Mouse (Mus musculus): ENCODE measurements at regions not wholly inside any gene's neighbourhood (a gene's known extent, or its start where the extent isn't known, plus 50 kb on each side); places are given as distances from the start of the nearest gene placed in this dataset.

GRCm38 (mm10) chr16:78490245-78490644 is 86.3 kb downstream of the D16Ertd472e start:
- DNase-seq (ENCODE audit: extremely low read depth, low read depth, low spot score), result no peak
- H3K9ac ChIP-seq (ENCODE audit: low read depth, low read length), result no peak overlapping the region
- H3K27me3 ChIP-seq (ENCODE audit: control insufficient read depth, insufficient read depth, low read length), result no peaks in the 10 kb centered on the region
- TF ChIP-seq CTCF (IDR thresholded peaks at IDR 0.05; ENCODE audit: low read depth, low read length) (no peak), POLR2A (IDR thresholded peaks at IDR 0.05; ENCODE audit: extremely low read depth, insufficient read depth, low read length) (no peak)
- WGBS, result 17% methylated on average over 12 of the region's 12 CpGs
- H3K4me3 ChIP-seq (ENCODE audit: insufficient read depth, low read depth, low read length), result no peak overlapping the region
- no peaks in the 10 kb centered on the region for H3K36me3 ChIP-seq (ENCODE audit: control insufficient read depth, insufficient read depth, low read length)
- no peak overlapping the region for H3K27ac ChIP-seq (replicated peaks; ENCODE audit: insufficient read depth, low read depth, low read length)
- H3K79me2 ChIP-seq (ENCODE audit: control insufficient read depth, insufficient read depth, low read length), result no peaks in the 10 kb centered on the region
- peaks cover 2% of the 10 kb centered on the region for H3K4me1 ChIP-seq (ENCODE audit: control insufficient read depth, insufficient read depth, low read length)

- TF ChIP-seq POLR2A (IDR thresholded peaks at IDR 0.05; ENCODE audit: extremely low read depth, insufficient read depth, low read length), result no peak
- no peak for TF ChIP-seq CTCF (IDR thresholded peaks at IDR 0.05; ENCODE audit: low read depth, low read length)
- WGBS, result 73% methylated on average over 4 of the region's 4 CpGs
These were observed 86.9 kb downstream of the D16Ertd472e start for GRCm38 (mm10) chr16:78489604-78490003.

GRCm38 (mm10) chr16:78486531-78486930 is 90.0 kb downstream of the D16Ertd472e start:
- Histone ChIP-seq H3K27me3 (ENCODE audit: control insufficient read depth, insufficient read depth, low read length) (no peaks in the 10 kb centered on the region), H3K4me3 (ENCODE audit: insufficient read depth, low read depth, low read length) (no peak overlapping the region), H3K9ac (ENCODE audit: low read depth, low read length) (no peak overlapping the region), H3K36me3 (ENCODE audit: control insufficient read depth, insufficient read depth, low read length) (no peaks in the 10 kb centered on the region), H3K27ac (replicated peaks; ENCODE audit: insufficient read depth, low read depth, low read length) (no peak overlapping the region), H3K79me2 (ENCODE audit: control insufficient read depth, insufficient read depth, low read length) (no peaks in the 10 kb centered on the region), H3K4me1 (ENCODE audit: control insufficient read depth, insufficient read depth, low read length) (peaks cover 2% of the 10 kb centered on the region)
- TF ChIP-seq POLR2A (IDR thresholded peaks at IDR 0.05; ENCODE audit: extremely low read depth, insufficient read depth, low read length), result no peak
- TF ChIP-seq CTCF (IDR thresholded peaks at IDR 0.05; ENCODE audit: low read depth, low read length), result no peak
- DNase-seq (ENCODE audit: extremely low read depth, low read depth, low spot score), result no peak
- 94% methylated on average over 6 of the region's 6 CpGs for WGBS

More at GRCm38 (mm10) chr16:78489604-78490003, 86.9 kb downstream of the D16Ertd472e start:
- DNase-seq (ENCODE audit: extremely low read depth, low read depth, low spot score), result no peak
- Histone ChIP-seq H3K9ac (ENCODE audit: low read depth, low read length) (no peak overlapping the region), H3K4me3 (ENCODE audit: insufficient read depth, low read depth, low read length) (no peak overlapping the region), H3K4me1 (ENCODE audit: control insufficient read depth, insufficient read depth, low read length) (peaks cover 2% of the 10 kb centered on the region), H3K27me3 (ENCODE audit: control insufficient read depth, insufficient read depth, low read length) (no peaks in the 10 kb centered on the region), H3K27ac (replicated peaks; ENCODE audit: insufficient read depth, low read depth, low read length) (no peak overlapping the region), H3K36me3 (ENCODE audit: control insufficient read depth, insufficient read depth, low read length) (no peaks in the 10 kb centered on the region), H3K79me2 (ENCODE audit: control insufficient read depth, insufficient read depth, low read length) (no peaks in the 10 kb centered on the region)

- Histone ChIP-seq H3K4me1 (ENCODE audit: control insufficient read depth, insufficient read depth, low read length) (no peaks in the 10 kb centered on the region), H3K4me3 (ENCODE audit: insufficient read depth, low read depth, low read length) (no peak overlapping the region), H3K27me3 (ENCODE audit: control insufficient read depth, insufficient read depth, low read length) (no peaks in the 10 kb centered on the region), H3K9ac (ENCODE audit: low read depth, low read length) (no peak overlapping the region), H3K36me3 (ENCODE audit: control insufficient read depth, insufficient read depth, low read length) (no peaks in the 10 kb centered on the region), H3K27ac (replicated peaks; ENCODE audit: insufficient read depth, low read depth, low read length) (no peak overlapping the region), H3K79me2 (ENCODE audit: control insufficient read depth, insufficient read depth, low read length) (no peaks in the 10 kb centered on the region)
- no peak for DNase-seq (ENCODE audit: extremely low read depth, low read depth, low spot score)
- TF ChIP-seq CTCF (IDR thresholded peaks at IDR 0.05; ENCODE audit: low read depth, low read length) (no peak), POLR2A (IDR thresholded peaks at IDR 0.05; ENCODE audit: extremely low read depth, insufficient read depth, low read length) (no peak)
- WGBS, result 88% methylated on average over 4 of the region's 4 CpGs
These were observed 92.2 kb downstream of the D16Ertd472e start for GRCm38 (mm10) chr16:78484319-78484718.

- H3K27ac ChIP-seq (replicated peaks; ENCODE audit: insufficient read depth, low read depth, low read length), result no peak overlapping the region
- peak; percentile 91 for DNase-seq (ENCODE audit: extremely low read depth, low read depth, low spot score)
- H3K27me3 ChIP-seq (ENCODE audit: control insufficient read depth, insufficient read depth, low read length), result no peaks in the 10 kb centered on the region
- WGBS, result 76% methylated on average over 6 of the region's 6 CpGs
- H3K4me3 ChIP-seq (ENCODE audit: insufficient read depth, low read depth, low read length), result no peak overlapping the region
- no peaks in the 10 kb centered on the region for H3K79me2 ChIP-seq (ENCODE audit: control insufficient read depth, insufficient read depth, low read length)
- H3K4me1 ChIP-seq (ENCODE audit: control insufficient read depth, insufficient read depth, low read length), result no peaks in the 10 kb centered on the region
- no peak overlapping the region for H3K9ac ChIP-seq (ENCODE audit: low read depth, low read length)
- H3K36me3 ChIP-seq (ENCODE audit: control insufficient read depth, insufficient read depth, low read length), result no peaks in the 10 kb centered on the region
- TF ChIP-seq CTCF (IDR thresholded peaks at IDR 0.05; ENCODE audit: low read depth, low read length) (no peak), POLR2A (IDR thresholded peaks at IDR 0.05; ENCODE audit: extremely low read depth, insufficient read depth, low read length) (no peak)
These were observed 94.9 kb downstream of the D16Ertd472e start for GRCm38 (mm10) chr16:78481571-78481970.

GRCm38 (mm10) chr16:78481065-78481464 is 95.4 kb downstream of the D16Ertd472e start:
- Histone ChIP-seq H3K79me2 (ENCODE audit: control insufficient read depth, insufficient read depth, low read length) (no peaks in the 10 kb centered on the region), H3K27me3 (ENCODE audit: control insufficient read depth, insufficient read depth, low read length) (no peaks in the 10 kb centered on the region), H3K4me3 (ENCODE audit: insufficient read depth, low read depth, low read length) (no peak overlapping the region), H3K4me1 (ENCODE audit: control insufficient read depth, insufficient read depth, low read length) (no peaks in the 10 kb centered on the region), H3K27ac (replicated peaks; ENCODE audit: insufficient read depth, low read depth, low read length) (no peak overlapping the region), H3K36me3 (ENCODE audit: control insufficient read depth, insufficient read depth, low read length) (no peaks in the 10 kb centered on the region), H3K9ac (ENCODE audit: low read depth, low read length) (no peak overlapping the region)
- peak; percentile 79 for DNase-seq (ENCODE audit: extremely low read depth, low read depth, low spot score)
- WGBS, result 69% methylated on average over 5 of the region's 5 CpGs
- TF ChIP-seq CTCF (IDR thresholded peaks at IDR 0.05; ENCODE audit: low read depth, low read length) (no peak), POLR2A (IDR thresholded peaks at IDR 0.05; ENCODE audit: extremely low read depth, insufficient read depth, low read length) (no peak)
